Mouse (Mus musculus) lung, postnatal 0 days (tissue): ENCODE data around the gene Otub2. TPM values are rescaled to one million over a fixed set of nuclear protein-coding genes. Genes with fewer than 3 reads are reported as not detected.
A peak's percentile ranks its signal among the peaks of the same experiment; 100 is the strongest.

Experiments used
- ATAC-seq: fragments of 200-750 bp; cut with Nextera tagmentation; 2 replicates; pipeline ENCODE4 v1.8.0; 2017; ENCODE audit warnings: moderate library complexity
- DNase-seq: peaks from one replicate; pipeline ENCODE4 v3.0.0-alpha.2; 2016; ENCODE audit warnings: low spot score
- H3K27ac ChIP-seq: fragments of 300-500 bp; sonication (generic); 2 replicates; pipeline ENCODE4 v1.5.1; 2014; ENCODE audit warnings: antibody characterized with exemption, mild to moderate bottlenecking, low read length, mixed read lengths
- H3K27me3 ChIP-seq: fragments of 300-500 bp; sonication (generic); replicated peaks from 2 replicates; pipeline ENCODE4 v1.6.1; 2014; ENCODE audit warnings: low read length, mixed read lengths; ENCODE audit not compliant: insufficient read depth
- H3K36me3 ChIP-seq: fragments of 300-500 bp; sonication (generic); 2 replicates; pipeline ENCODE4 v1.6.1; 2014; ENCODE audit warnings: low read length, mixed read lengths; ENCODE audit not compliant: insufficient read depth
- H3K4me1 ChIP-seq: fragments of 300-500 bp; sonication (generic); 2 replicates; pipeline ENCODE4 v1.6.1; 2014; ENCODE audit warnings: antibody characterized with exemption, low read depth, low read length, mixed read lengths; ENCODE audit not compliant: insufficient read depth
- H3K4me2 ChIP-seq: fragments of 300-500 bp; sonication (generic); replicated peaks from 2 replicates; pipeline ENCODE4 v1.6.1; 2014; ENCODE audit warnings: low read depth, mild to moderate bottlenecking, low read length, moderate library complexity, mixed read lengths
- H3K4me3 ChIP-seq: fragments of 300-500 bp; sonication (generic); 2 replicates; pipeline ENCODE4 v1.5.1; 2014; ENCODE audit warnings: low read depth, low read length
- H3K9ac ChIP-seq: fragments of 300-500 bp; sonication (generic); replicated peaks from 2 replicates; pipeline ENCODE4 v1.6.1; 2014; ENCODE audit warnings: low read depth, mild to moderate bottlenecking
- H3K9me3 ChIP-seq: fragments of 300-500 bp; sonication (generic); 2 replicates; pipeline ENCODE4 v1.6.1; 2016; ENCODE audit warnings: low read length, mixed read lengths
- CTCF ChIP-seq: IDR thresholded peaks from 2 replicates; pipeline ENCODE4 v1.5.1; 2016; ENCODE audit warnings: antibody characterized with exemption, mild to moderate bottlenecking
- EP300 ChIP-seq: IDR thresholded peaks from 2 replicates; pipeline ENCODE4 v1.6.1; 2016; ENCODE audit warnings: antibody characterized with exemption, mild to moderate bottlenecking, control low read depth
- WGBS: fragments of 180-500 bp; shearing (Covaris S2); extraction: QIAGEN DNeasy Blood & Tissue Kit; methylation state at CpG from one replicate; pipeline ENCODE4 v1.1.7; 2014; 5-methylcytosine and 5-hydroxymethylcytosine counted together
- polyA plus RNA-seq: library from polyadenylated mRNA; unstranded; fragments of >200 nt; fragmentation: Nextera tagmentation; extraction: Ambion mirVana; gene quantifications from 2 replicates; pipeline ENCODE4 v1.2.1, GENCODE M21; 2015

Gene Otub2
- polyA plus RNA-seq, 1 experiment from 2014 or later = 6.4 TPM

DNA sequence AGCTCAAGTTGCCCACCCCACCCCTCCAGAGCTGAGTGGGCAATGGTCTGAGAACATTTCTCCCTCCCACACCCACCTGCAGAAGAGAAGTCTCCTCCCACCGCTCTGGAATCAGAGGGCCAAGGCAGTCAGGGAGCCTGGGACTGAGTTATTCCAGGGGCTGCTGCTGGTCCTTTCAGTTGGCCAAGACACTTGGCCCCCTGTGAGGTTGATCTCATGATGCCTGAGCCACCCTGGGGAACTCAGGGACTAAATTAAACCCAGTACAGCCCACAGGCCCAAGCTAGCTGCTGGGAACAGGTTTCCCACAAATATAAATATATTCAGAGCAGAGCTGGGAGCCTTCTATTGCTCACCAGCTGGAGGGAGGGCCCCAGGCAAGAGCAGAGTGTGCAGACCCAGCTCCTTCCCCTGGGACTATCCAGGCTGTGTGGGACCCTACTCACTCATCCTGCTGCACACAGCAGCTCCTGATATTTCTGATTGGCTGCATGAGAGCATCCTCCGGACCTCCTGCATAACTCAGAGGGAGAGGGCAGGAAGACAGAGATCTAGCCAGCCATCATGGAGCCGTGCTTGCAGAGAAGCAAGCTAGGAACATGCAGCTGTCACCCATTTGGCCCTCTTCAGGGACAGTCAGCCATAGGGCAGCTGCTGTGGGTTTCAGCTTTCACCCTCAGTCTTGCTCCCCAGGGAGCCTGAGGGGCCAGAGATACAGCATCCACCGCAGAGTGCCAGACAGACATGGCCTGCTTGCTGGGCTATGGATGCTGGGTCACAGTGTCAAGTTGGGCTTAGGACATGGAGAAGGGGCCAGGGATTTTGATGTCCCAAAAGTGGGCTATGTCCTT, 29.3 kb upstream of the Otub2 start:
- Histone ChIP-seq H3K4me2 (no peak overlapping the region), H3K27ac (no peak overlapping the region), H3K4me3 (no peak overlapping the region), H3K27me3 (no peaks in the 10 kb centered on the region), H3K9ac (no peak overlapping the region), H3K36me3 (no peaks in the 10 kb centered on the region), H3K4me1 (no peaks in the 10 kb centered on the region), H3K9me3 (no peaks in the 10 kb centered on the region)
- peak; percentile 14; the same call in 1 of the 2 replicates for ATAC-seq
- DNase-seq = no peak
- 38% methylated on average over 4 of the region's 4 CpGs for WGBS
- TF ChIP-seq CTCF (no peak), EP300 (no peak)

DNA sequence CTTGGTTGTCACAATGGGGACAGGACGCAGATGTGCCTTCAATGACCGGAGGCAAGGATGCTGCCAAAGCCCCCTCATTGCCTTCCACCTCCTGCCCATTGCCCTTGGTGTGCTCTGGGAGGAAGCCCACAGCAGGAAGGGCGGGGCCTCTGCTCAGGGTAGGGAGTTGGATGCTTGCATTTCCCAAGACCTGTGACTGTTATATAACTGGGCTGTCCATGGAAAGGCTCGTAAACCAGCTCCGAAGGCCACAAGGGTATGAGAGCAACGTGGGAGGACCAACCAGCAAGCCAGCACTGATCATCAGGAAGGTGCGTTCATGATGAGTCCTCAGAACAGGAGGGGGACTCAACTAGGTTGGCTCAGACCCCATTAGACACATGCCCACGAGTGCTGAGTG, 27.7 kb upstream of the Otub2 start:
- TF ChIP-seq EP300 (no peak), CTCF (no peak)
- no peaks in the 10 kb centered on the region for H3K4me1 ChIP-seq
- H3K4me2 ChIP-seq = no peak overlapping the region
- no peaks in the 10 kb centered on the region for H3K9me3 ChIP-seq
- no peak overlapping the region for H3K4me3 ChIP-seq
- ATAC-seq = no peak
- 80% methylated on average over 8 of the region's 8 CpGs for WGBS
- H3K9ac ChIP-seq = no peak overlapping the region
- H3K27me3 ChIP-seq = no peaks in the 10 kb centered on the region
- H3K36me3 ChIP-seq = no peaks in the 10 kb centered on the region
- DNase-seq = no peak
- H3K27ac ChIP-seq = no peak overlapping the region

DNA sequence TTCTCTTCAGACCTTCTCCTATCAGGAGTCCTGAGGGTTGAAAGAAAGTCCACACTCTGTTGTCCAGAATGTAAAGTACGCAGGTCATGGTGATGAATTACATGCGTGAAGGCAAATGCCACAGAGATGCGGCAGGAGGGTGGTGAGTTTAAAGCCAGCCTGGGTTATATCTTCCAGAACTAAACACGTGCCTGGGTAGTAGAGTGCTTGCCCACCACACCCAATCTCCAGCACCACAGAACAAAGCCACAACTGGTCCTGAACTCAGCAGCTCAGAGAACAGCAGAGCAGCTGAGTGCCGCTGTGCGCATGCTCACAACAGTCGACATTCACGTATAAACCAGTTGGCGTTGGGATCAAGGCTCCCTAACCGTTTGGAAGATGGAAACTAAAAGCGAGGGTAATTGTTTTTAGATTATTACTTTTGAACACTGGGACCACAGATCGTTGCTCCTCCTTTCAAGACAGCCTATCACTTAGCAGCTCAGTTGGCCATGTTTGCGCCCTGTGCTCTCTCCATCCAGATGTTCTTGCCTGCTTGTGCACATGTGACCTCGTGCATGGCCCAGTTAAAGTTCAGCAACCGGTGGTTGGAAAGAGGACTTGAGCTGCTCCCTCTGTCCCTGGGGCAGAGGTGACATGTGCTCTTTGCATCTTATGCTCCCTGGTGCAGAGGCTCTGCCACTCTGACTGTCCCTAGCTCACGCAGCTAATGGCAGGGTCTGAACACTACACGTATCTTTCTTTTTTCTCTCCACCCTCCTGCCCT, 26.8 kb upstream of the Otub2 start:
- H3K4me3 ChIP-seq = no peak overlapping the region
- H3K4me2 ChIP-seq = no peak overlapping the region
- H3K36me3 ChIP-seq = no peaks in the 10 kb centered on the region
- H3K27me3 ChIP-seq = no peaks in the 10 kb centered on the region
- DNase-seq = no peak
- TF ChIP-seq EP300 (no peak), CTCF (no peak)
- H3K9ac ChIP-seq = no peak overlapping the region
- no peak overlapping the region for H3K27ac ChIP-seq
- ATAC-seq = no peak
- no peaks in the 10 kb centered on the region for H3K9me3 ChIP-seq
- H3K4me1 ChIP-seq = no peaks in the 10 kb centered on the region
- WGBS = 78% methylated on average over 17 of the region's 17 CpGs

GRCm38 (mm10) chr12:103362336-103362735, 26.1 kb upstream of the Otub2 start:
- WGBS = 71% methylated on average over 3 of the region's 3 CpGs

GRCm38 (mm10) chr12:103367171-103367570, 21.3 kb upstream of the Otub2 start:
- Histone ChIP-seq H3K27me3 (no peaks in the 10 kb centered on the region), H3K9me3 (no peaks in the 10 kb centered on the region), H3K4me3 (no peak overlapping the region), H3K36me3 (no peaks in the 10 kb centered on the region), H3K4me2 (no peak overlapping the region), H3K27ac (no peak overlapping the region), H3K4me1 (no peaks in the 10 kb centered on the region), H3K9ac (no peak overlapping the region)
- no peak for DNase-seq
- WGBS = 53% methylated on average over 2 of the region's 2 CpGs
- TF ChIP-seq CTCF (no peak), EP300 (no peak)
- ATAC-seq = no peak

More at GRCm38 (mm10) chr12:103362336-103362735, 26.1 kb upstream of the Otub2 start:
- Histone ChIP-seq H3K9ac (no peak overlapping the region), H3K4me2 (no peak overlapping the region), H3K9me3 (no peaks in the 10 kb centered on the region), H3K4me3 (no peak overlapping the region), H3K36me3 (no peaks in the 10 kb centered on the region), H3K27ac (no peak overlapping the region), H3K4me1 (no peaks in the 10 kb centered on the region), H3K27me3 (no peaks in the 10 kb centered on the region)
- DNase-seq = no peak
- TF ChIP-seq EP300 (no peak), CTCF (no peak)
- ATAC-seq = no peak

DNA sequence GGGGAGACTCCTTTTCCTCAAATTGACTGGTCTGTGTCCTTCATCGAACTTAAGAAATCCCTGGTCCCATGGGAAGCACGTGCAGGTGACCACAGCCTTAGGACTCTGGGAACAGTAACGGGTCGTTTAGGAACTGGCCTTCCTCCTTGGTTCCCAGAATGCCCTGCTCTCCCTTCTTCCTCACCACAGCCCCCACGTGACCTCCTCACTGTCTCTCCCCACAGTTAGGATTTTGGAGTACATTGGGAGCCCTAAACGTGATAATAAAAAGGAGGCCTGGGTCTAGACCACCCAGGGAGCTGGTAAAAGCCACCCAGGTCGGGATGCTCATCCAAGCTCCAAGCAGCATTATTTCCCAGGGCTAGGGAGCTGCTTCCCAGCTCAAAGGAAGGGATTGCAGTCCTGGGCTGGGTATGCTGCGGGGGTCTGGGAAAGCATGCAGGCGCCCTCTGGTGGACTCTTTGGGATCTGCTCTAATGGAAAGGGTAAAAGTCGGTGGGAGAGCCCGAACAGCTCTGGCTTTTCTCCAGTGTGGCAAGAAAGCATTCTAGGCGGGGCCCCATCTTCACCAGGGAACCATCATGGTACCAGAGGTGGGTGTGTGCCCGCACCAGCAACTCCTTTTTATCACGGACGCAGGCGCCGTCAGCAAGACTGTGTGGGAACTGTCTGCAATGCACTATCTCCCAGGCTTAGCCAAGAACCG, 20.7 kb upstream of the Otub2 start:
- H3K36me3 ChIP-seq = no peaks in the 10 kb centered on the region
- peak; percentile 50; the same call in 1 of the 2 replicates for ATAC-seq
- 13% methylated on average over 18 of the region's 18 CpGs for WGBS
- no peaks in the 10 kb centered on the region for H3K27me3 ChIP-seq
- no peaks in the 10 kb centered on the region for H3K9me3 ChIP-seq
- H3K27ac ChIP-seq = no peak overlapping the region
- no peak overlapping the region for H3K4me3 ChIP-seq
- no peaks in the 10 kb centered on the region for H3K4me1 ChIP-seq
- H3K9ac ChIP-seq = no peak overlapping the region
- DNase-seq = peak; percentile 66
- TF ChIP-seq CTCF (peak; percentile 82), EP300 (no peak)
- no peak overlapping the region for H3K4me2 ChIP-seq
